Mouse (Mus musculus) heart, postnatal 4 days (tissue): Measurements from ENCODE around the gene Cited1. TPM values are rescaled to one million over a fixed set of nuclear protein-coding genes. Genes with fewer than 3 reads are reported as not detected.

Experiments
- DNase-seq: peaks from one replicate; pipeline ENCODE4 v3.0.0; 2021
- microRNA-seq, 2 experiments: library from miRNA; unstranded; fragments of <30 nt; microRNA quantifications; one replicate each; pipeline ENCODE4 v1.2.0; 2021 to 2022
- total RNA-seq, 2 experiments: library from RNA; stranded (reverse); gene quantifications; 2 replicates each; pipeline ENCODE4 v1.2.3; 2021

Gene Cited1
- total RNA-seq, result 10 to 100 TPM; 64.2 to 67.5 TPM

DNA sequence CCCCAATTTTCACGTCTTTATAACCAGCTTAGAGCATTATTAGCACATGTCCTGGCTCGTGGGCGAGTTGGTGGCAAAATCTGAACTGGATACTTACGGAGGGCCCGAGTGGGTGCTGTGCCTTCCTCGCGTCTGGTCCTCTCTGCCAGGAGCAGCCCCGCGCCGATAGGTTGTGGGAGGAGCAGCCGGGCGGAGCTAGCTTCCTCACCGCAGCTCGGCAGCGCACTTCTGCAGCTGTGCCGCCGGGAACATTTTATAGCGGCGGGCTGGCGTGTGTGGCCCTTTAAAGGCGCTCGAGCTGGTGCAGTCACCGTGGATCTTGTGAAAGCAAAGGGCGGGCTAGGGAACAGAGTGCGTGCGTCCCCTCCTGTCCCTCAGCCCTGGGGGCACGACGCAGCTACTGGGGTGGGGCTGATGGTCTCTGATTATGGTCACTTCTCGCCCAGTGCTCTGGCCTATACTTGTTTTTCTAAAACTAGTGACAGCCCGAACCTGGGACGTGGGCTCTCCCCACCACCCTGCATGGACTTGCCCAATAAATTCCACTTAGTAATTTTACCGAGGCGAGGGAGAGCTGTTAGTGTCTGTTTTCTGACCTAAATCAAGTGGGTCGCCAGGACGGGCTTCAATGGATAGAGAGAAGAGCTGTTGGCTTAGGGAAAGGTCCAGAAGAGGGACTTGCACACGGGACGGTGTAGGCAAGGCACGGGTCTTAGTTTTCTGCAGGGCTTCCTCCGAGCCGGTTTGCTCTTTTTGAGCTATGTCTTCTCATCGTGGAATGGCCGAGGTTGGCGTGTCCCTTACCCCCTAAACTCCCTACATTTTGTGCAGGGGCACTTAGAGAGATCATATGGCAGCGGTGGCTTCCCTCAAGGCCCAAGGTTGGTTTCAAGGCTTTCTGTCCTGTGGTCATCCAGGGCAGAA is at the start of gene Cited1:
Cited1 (minus strand) TSS at position 245 of the 924 bp plus-strand sequence.
- DNase-seq, result peak; percentile 72

DNA sequence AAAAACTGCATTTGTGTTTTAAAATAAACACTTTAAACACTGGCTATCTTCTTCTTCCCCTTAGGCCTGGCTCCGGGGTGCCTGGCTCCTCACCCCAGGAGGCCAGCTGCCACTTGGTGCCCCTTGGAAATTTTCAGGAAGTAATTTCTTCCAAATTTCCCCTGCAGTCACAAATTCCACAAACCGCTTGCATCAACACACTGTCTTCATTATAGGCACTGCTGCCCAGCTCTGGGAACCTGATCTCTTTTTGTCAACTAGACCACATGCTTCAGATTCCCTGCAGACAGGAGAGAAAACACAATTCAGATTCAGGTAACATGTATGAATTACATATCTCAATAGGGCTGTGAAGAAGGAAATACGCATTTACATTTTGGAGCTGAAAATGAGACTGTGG is 32.9 kb upstream of the Cited1 start:
- DNase-seq, result no peak

DNA sequence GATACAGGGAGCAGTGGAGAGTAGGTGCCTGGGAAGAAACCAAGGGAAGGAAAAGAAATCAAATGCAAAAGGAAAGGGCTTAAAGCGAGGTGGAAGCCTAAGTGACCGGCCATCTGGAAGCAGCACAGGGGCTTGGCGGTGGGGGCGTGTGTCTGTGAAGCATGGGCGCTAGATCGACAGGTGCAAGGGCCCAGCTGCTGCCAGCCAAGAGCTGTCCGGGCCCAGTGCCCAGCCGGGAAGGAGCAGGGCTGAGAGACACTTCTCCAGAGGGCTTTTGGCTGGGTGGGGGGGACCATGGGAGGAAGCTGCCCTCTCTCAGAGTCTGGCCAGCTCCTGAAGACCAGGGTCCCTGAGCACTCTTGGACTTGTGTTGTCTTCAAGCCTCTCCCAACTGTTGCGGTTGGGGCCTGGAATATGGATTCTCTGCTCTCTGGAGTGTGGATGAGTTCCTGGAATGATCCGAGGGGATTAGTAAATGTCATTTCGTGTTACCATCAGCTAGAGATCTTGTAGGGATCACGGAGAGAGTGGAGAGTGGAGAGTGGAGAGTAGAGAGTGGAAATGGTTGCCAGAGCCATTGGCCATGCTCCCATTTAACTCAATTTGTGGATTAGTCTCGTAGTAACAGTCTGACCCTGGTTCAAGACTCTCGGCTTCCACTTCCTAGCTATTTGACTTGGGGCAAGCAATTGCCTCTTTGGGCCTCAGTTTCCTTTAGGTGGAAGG is 10.8 kb upstream of the Cited1 start:
- DNase-seq, result no peak

DNA sequence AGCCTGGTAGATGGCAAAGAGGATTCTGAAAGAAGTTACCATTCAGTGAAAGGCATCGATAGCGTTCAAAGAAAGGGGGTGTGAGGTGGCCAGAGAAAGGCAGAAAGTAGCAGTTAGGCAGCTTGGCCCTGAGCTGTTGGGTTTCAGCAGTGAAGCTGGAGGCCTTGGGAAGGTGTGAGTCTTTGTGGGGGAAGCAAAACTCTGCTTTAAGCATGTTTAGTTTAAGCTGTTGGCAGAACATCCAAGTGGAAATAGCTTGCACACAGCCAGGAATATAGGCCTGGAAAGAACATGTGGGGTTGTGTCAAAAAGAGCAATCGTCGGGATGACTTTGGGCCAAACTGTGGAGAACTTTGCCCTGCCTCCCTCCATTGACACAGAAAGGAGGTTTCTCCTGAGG is 7.8 kb upstream of the Cited1 start:
- DNase-seq, result no peak

DNA sequence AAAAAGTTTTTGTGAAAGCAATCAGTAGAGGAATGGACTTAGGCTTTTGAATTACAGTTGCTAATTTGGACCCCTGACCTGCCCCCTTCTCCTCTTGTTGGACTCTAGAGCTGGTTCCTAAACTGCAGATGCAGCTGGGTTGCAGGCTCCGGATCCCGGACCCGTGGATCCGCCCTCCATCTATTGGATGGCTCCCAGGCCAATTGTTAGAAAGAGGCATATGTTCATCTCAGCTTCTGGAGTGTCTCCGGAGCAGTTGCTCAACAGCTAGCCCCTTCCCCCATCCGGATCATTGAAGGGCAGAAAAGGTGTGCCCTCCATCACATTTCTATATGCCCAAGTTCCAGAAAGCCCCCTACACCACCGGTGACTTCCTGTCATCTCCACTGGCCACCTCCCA is 1.9 kb upstream of the Cited1 start:
- peak; percentile 39 for DNase-seq

DNA sequence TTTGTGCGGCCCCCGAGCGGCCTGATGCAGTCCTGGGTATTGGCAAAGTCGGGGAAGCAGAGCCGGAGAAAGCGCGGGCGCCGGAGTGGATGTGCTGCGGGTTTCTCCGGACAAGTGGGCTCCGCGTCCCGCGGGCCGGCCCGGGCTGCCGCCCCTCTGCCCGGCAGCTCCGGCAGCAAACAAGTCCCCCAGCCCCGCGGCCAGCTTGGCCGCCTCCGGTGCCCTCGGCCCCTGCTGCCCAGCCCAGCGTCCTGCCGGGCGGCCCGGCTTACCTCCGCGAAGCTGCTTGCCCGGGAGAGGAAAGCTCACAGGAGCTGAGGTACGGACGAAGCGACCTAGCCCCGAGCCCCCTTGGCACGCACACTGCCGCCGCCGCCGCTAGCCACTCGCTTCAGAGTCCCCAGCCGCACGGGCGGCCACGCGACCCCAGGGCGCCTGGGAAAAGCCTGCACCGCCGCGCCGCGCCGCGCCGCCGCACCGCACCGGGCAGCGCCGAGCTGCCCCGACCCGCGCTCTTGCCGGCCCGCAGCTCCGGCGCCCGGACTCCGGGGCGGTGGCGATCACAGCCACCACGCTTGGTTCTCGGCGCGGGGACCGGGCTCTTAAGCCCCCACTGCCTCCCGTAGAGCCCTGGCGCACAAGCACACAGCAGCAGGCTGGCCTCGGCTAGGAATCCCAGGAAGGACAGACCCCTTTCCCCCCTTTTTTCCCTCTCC is 602 bp downstream of the Cited1 start:
- peak; percentile 21 for DNase-seq

DNA sequence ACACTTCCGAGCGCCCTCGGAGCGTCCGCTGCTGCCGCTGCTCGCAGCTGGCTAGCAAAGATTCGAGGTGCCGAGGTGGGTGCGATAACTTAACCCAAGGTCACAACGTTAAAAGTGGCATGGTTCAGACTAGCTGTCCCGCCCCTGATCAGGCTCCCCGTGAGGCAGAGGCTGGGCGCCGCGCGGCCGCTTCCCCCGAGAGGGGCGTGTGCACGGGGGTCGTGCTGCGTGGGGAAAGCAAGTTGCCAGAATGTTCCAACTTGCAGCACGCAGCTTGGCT is 1.1 kb downstream of the Cited1 start:
- no peak for DNase-seq

DNA sequence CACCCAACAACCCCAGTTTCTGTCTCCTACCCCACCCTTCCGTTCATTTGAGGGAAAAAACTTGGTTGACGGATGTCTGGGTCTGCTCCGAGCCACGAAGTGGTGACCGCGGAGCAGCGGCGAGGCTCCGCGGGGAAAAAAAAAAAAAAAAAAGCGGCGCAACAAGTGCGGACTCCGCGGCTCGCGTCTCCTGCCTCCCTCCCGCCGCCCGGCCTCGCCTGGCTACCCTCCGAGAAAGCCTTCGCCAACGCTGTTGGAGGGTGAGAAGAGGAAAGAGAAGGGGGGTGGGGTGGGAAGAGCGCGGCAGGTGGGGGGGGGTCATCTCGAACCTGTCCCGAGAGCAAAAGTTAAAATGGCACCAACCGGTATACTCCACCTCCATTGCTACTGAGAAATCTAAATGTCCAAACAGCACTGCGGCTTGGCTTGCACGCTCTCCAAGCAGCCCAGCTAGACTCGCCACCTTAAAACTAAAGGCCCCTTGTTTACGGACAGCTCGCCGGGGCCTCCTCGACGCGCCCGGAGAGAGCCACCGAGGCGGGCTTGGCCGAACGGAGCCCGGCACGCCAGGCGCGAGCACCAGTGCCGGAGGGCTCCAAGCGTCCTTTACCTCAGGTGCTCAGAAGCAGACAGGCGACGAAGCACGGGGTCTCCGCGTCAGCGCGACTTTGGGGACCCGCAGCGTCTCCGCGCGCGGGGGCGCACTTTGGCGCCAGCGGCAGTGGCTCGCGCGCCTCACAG is 1.7 kb downstream of the Cited1 start:
- DNase-seq, result peak; percentile 28

DNA sequence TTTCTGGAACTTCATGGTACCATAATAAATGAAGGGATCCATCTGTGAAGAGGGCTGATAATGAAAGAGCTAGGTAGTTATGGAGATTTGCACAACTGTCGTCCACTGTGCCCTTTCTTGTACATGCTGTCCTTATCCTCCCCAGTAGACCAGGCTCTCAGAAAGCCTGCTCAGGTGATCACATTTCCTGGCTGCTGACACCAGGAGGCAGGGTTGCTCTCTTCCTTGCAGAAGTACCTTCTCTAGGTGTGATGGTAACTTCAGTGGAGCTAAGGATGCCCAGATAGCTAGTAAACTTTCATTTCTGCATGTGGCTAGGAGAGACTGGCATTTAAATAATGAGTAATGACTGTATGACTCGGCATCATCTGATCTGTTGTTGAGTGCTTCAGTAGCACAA is 7.6 kb downstream of the Cited1 start:
- no peak for DNase-seq

DNA sequence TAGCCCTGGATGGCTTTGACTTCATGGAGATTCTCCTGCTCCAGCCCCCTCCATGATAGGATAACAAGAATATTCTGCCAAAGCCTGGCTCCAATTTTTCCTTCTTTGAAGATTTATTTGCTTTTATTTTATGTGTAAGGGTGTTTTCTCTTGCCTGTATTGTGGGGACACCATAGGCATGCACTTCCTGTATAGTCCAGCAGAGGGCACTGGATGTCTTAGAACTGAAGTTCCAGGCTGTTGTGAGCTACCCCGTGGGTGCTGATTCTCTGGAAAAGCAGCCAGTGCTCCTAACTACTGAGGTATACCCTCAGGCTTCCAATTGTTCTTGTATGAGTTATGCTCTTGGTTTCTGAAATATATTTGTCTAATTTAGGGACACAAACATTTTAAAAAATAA is 32.9 kb downstream of the Cited1 start:
- peak; percentile 56 for DNase-seq

DNA sequence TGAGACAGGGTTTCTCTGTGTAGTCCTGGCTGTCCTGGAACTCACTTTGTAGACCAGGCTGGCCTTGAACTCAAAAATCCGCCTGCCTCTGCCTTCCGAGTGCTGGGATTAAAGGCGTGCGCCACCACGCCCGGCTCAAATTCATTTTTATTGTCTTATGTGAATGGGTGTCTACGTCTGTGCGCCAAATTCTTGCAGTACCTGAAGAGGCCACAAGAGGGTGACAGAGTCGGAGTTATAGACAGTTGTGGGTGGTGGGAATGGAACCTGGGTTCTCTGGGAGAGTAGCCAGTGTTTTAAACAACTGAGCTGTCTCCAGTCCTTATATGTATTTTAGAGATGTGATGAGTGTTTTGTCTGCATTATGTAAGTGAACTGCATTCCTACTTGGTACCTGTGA is 36.6 kb downstream of the Cited1 start:
- peak; percentile 25 for DNase-seq

Small RNAs within 50 kb of the gene (microRNA-seq; reads per million reads assigned to microRNA genes)
- gene Gm26318, result 0 reads per million in 2 experiments

Other genes starting within 250 kb of the Cited1 start
- 1 to 10 TPM; 3.9 to 4.2 TPM for gene Rtl5, start 180.9 kb downstream of the Cited1 start, total RNA-seq
- gene Pin4, start 132.7 kb downstream of the Cited1 start, total RNA-seq, result 10 to 100 TPM; 19.8 to 26.9 TPM
- 1 to 10 TPM; 6.3 to 7.4 TPM for gene Ercc6l, start 95.1 kb downstream of the Cited1 start, total RNA-seq
- gene Rps4x, start 62.8 kb downstream of the Cited1 start, total RNA-seq, result 1,000 to 10,000 TPM; 1,029 to 1,222 TPM